Comparison of ENCODE assay signal across 26 mouse cellular contexts in genomic region chr11:119132198-119133035, GRCm38 (mm10).
"Had no signal": no experiment of that assay in that cellular context is flagged by ENCODE, and none has a peak within 500 bp of the region (broad histone marks: within the 10 kb centered on the region; RNA-seq: fewer than 3 reads in every experiment).

No protein-coding gene starts in this region.

- H3K9ac ChIP-seq: heart, embryonic 12.5 days; hindbrain, embryonic 12.5 days; hindbrain, embryonic 14.5 days; kidney, embryonic 15.5 days; limb, embryonic 12.5 days had no signal

- H3K4me3 ChIP-seq: gastrocnemius, adult 2 months; heart, embryonic 10.5 days; heart, embryonic 12.5 days; hindbrain, embryonic 10.5 days; hindbrain, embryonic 12.5 days; kidney, embryonic 15.5 days; limb, embryonic 10.5 days; limb, embryonic 12.5 days had no signal

- H3K36me3 ChIP-seq: heart, embryonic 10.5 days; heart, embryonic 12.5 days; hindbrain, embryonic 10.5 days; hindbrain, embryonic 12.5 days; kidney, embryonic 15.5 days; limb, embryonic 10.5 days; limb, embryonic 12.5 days had no signal

- H3K9me3 ChIP-seq: heart, embryonic 10.5 days; heart, embryonic 12.5 days; hindbrain, embryonic 10.5 days; kidney, embryonic 15.5 days; limb, embryonic 10.5 days; limb, embryonic 12.5 days had no signal

- H3K27ac ChIP-seq: hindbrain, embryonic 10.5 days; hindbrain, embryonic 12.5 days; hindbrain, embryonic 14.5 days; kidney, embryonic 15.5 days; kidney, postnatal 0 days; limb, embryonic 10.5 days; limb, embryonic 12.5 days had no signal

- DNase-seq: gastrocnemius, adult 2 months; gastrocnemius, postnatal 10 days; gastrocnemius, postnatal 25 days; heart, adult 18-20 months; heart, postnatal 10 days; heart, postnatal 4 days; kidney, adult 11 months; kidney, adult 2 months; kidney, adult 9 months; kidney, postnatal 14 days; kidney, postnatal 36 days; layer of hippocampus, adult 9-11 months; layer of hippocampus, postnatal 36 days; liver had no signal

- ATAC-seq: hindbrain, embryonic 16.5 days; intestine, embryonic 16.5 days had no signal

- H3K4me2 ChIP-seq: heart, embryonic 12.5 days; hindbrain, embryonic 12.5 days; hindbrain, embryonic 14.5 days; kidney, embryonic 15.5 days; limb, embryonic 12.5 days; liver, embryonic 11.5 days had no signal
